Mouse (Mus musculus) stomach, postnatal 0 days (tissue): ENCODE results near the gene Med6.

Experiments used
- CTCF ChIP-seq: IDR thresholded peaks from 2 replicates; pipeline ENCODE4 v1.5.1; 2016; ENCODE audit warnings: antibody characterized with exemption, low read depth, mild to moderate bottlenecking, moderate library complexity
- EP300 ChIP-seq: optimal IDR thresholded peaks from 2 replicates; pipeline ENCODE3; 2016; ENCODE audit warnings: antibody characterized with exemption

- no peak for TF ChIP-seq CTCF
- no peak for TF ChIP-seq EP300
Measured at GRCm38 (mm10) chr12:81596547-81597262, 1.9 kb upstream of the Med6 start.
